Mouse (Mus musculus) v-Abl transformed pro-B cells (cell line): ENCODE data around the gene Aaas.

ENCODE experiments used
- in situ Hi-C, 2 experiments: fragments of 400-800 bp; cut with MboI; formaldehyde crosslinking; loops; one replicate each; pipeline ENCODE4 v1.15.1; 2025; ENCODE audit not compliant: unreplicated experiment in 2 of 2

The Aaas gene

GRCm38 (mm10) chr15:102350138-102350941 is at the start of gene Aaas:
Aaas (minus strand) TSS chr15:102350771.
- in situ Hi-C loops = no loop called here

GRCm38 (mm10) chr15:102399229-102400221 is 49.0 kb upstream of the Aaas start:
- in situ Hi-C loops = no loop called here

GRCm38 (mm10) chr15:102398629-102399028 is 48.1 kb upstream of the Aaas start:
- in situ Hi-C loops = no loop called here

- in situ Hi-C loops = no loop called here
These were observed 44.5 kb upstream of the Aaas start for GRCm38 (mm10) chr15:102395061-102395460.

- in situ Hi-C loops = no loop called here
These were observed 43.0 kb upstream of the Aaas start for GRCm38 (mm10) chr15:102393584-102394014.

- in situ Hi-C loops = no loop called here
These were observed 41.9 kb upstream of the Aaas start for GRCm38 (mm10) chr15:102392520-102392919.

GRCm38 (mm10) chr15:102388942-102389341 is 38.4 kb upstream of the Aaas start:
- in situ Hi-C loops = loop anchor here (5.0 to 10.0 kb wide), 3 partner anchors 43 to 136 kb away; partner anchors contain the start of gene Npff (in 2 of the 2)

- in situ Hi-C loops = loop anchor here (5.0 to 10.0 kb wide), 3 partner anchors 46 to 138 kb away; partner anchors contain the start of gene Npff (in 2 of the 2)
These were observed 36.1 kb upstream of the Aaas start for GRCm38 (mm10) chr15:102386640-102387039.

- in situ Hi-C loops = loop anchor here (10.0 kb wide), 1 partner anchor 141 kb away; the partner anchor contains the start of gene Npff (in 2 of the 2)
These were observed 33.1 kb upstream of the Aaas start for GRCm38 (mm10) chr15:102383671-102384070.

GRCm38 (mm10) chr15:102381575-102381974 is 31.0 kb upstream of the Aaas start:
- in situ Hi-C loops = loop anchor here (10.0 kb wide), 1 partner anchor 143 kb away; the partner anchor contains the start of gene Npff (in 2 of the 2)

- in situ Hi-C loops = loop anchor here (5.0 kb wide), 2 partner anchors 36 to 91 kb away; no protein-coding TSS in a partner anchor
These were observed 27.3 kb upstream of the Aaas start for GRCm38 (mm10) chr15:102377810-102378262.

GRCm38 (mm10) chr15:102377163-102377543 is 26.6 kb upstream of the Aaas start:
- in situ Hi-C loops = loop anchor here (5.0 kb wide), 2 partner anchors 35 to 90 kb away; no protein-coding TSS in a partner anchor

- in situ Hi-C loops = loop anchor here (5.0 kb wide), 2 partner anchors 34 to 89 kb away; no protein-coding TSS in a partner anchor
These were observed 26.0 kb upstream of the Aaas start for GRCm38 (mm10) chr15:102376453-102377162.

GRCm38 (mm10) chr15:102370727-102371126 is 20.2 kb upstream of the Aaas start:
- in situ Hi-C loops = no loop called here

GRCm38 (mm10) chr15:102369972-102370371 is 19.4 kb upstream of the Aaas start:
- in situ Hi-C loops = no loop called here

GRCm38 (mm10) chr15:102366733-102367344 is 16.3 kb upstream of the Aaas start, which contains the start of gene Sp7:
Sp7 (minus strand) TSS chr15:102367182.
- in situ Hi-C loops = no loop called here

GRCm38 (mm10) chr15:102366238-102366637 is 15.7 kb upstream of the Aaas start:
- in situ Hi-C loops = no loop called here

- in situ Hi-C loops = no loop called here
These were observed 14.1 kb upstream of the Aaas start for GRCm38 (mm10) chr15:102364678-102365077.

GRCm38 (mm10) chr15:102362648-102363047 is 12.1 kb upstream of the Aaas start:
- in situ Hi-C loops = no loop called here
